Mouse (Mus musculus) kidney, adult 2 months (tissue): Measurements from ENCODE around the gene Hist1h4c. TPM values are rescaled to one million over a fixed set of nuclear protein-coding genes. Genes with fewer than 3 reads are reported as not detected.
"Not testable (repeated sequence)": the region's sequence is repeated elsewhere in the genome, so short reads cannot be mapped to it uniquely, and the experiment has no call there.

Source experiments
- DNase-seq: peaks from one replicate; pipeline ENCODE4 v3.0.0; 2021
- H3K27ac ChIP-seq: fragments of 200-500 bp; 2 replicates; pipeline ENCODE4 v1.5.1; 2012; ENCODE audit warnings: low read depth, low read length, control low read depth, inconsistent platforms; ENCODE audit not compliant: insufficient read depth
- H3K27me3 ChIP-seq: fragments of 200-500 bp; replicated peaks from 2 replicates; pipeline ENCODE4 v1.6.1; 2012; ENCODE audit warnings: mild to moderate bottlenecking, moderate library complexity, low read length, inconsistent platforms; ENCODE audit not compliant: control insufficient read depth, insufficient read depth
- H3K36me3 ChIP-seq: fragments of 200-500 bp; 2 replicates; pipeline ENCODE4 v1.6.1; 2012; ENCODE audit warnings: mild to moderate bottlenecking, moderate library complexity, low read length, inconsistent platforms; ENCODE audit not compliant: control insufficient read depth, insufficient read depth
- H3K4me1 ChIP-seq: fragments of 200-500 bp; 2 replicates; pipeline ENCODE4 v1.6.1; 2011; ENCODE audit warnings: low read length; ENCODE audit not compliant: control insufficient read depth, insufficient read depth
- H3K4me3 ChIP-seq: fragments of 200-500 bp; 2 replicates; pipeline ENCODE4 v1.5.1; 2011; ENCODE audit warnings: mild to moderate bottlenecking, low read depth, low read length, control low read depth; ENCODE audit not compliant: insufficient read depth
- CTCF ChIP-seq: fragments of 200-500 bp; conservative IDR thresholded peaks from 2 replicates; pipeline ENCODE4 v1.5.1; 2011; ENCODE audit warnings: low read depth, mild to moderate bottlenecking, control low read depth, low read length, moderate library complexity, mixed read lengths; ENCODE audit not compliant: insufficient read depth, insufficient read length
- POLR2A ChIP-seq: fragments of 200-500 bp; IDR thresholded peaks from one replicate; pipeline ENCODE4 v1.6.1; 2011; ENCODE audit warnings: low read depth, low read length, control low read depth
- WGBS: fragments of 180-500 bp; shearing (Covaris S2); methylation state at CpG from one replicate; pipeline ENCODE4 v1.1.7; 2018; 5-methylcytosine and 5-hydroxymethylcytosine counted together
- polyA plus RNA-seq: library from polyadenylated mRNA; depleted of rRNA; stranded (reverse); fragments of >200 nt; gene quantifications from 2 replicates; pipeline ENCODE4 v1.2.3, GENCODE M21; 2012

The Hist1h4c gene
- polyA plus RNA-seq, 1 experiment, result 9.4 TPM

- Histone ChIP-seq H3K27ac (peak overlapping the region; percentile 79), H3K27me3 (no peaks in the 10 kb centered on the region), H3K4me3 (peak overlapping the region; percentile 56), H3K4me1 (peaks cover 10% of the 10 kb centered on the region), H3K36me3 (no peaks in the 10 kb centered on the region; the same call in 1 of the 2 replicates)
- 34% methylated on average over 4 of the region's 4 CpGs for WGBS
- TF ChIP-seq CTCF, result no peak
- TF ChIP-seq POLR2A, result no peak
- DNase-seq, result no peak
Observed at GRCm38 (mm10) chr13:23685966-23686365, 12.3 kb downstream of the Hist1h4c start.

GRCm38 (mm10) chr13:23685121-23685861 is 13.0 kb downstream of the Hist1h4c start:
- WGBS, result 1% methylated on average over 15 of the region's 15 CpGs
- TF ChIP-seq CTCF, result no peak
- no peak for TF ChIP-seq POLR2A
- Histone ChIP-seq H3K36me3 (no peaks in the 10 kb centered on the region; the same call in 1 of the 2 replicates), H3K4me3 (peak overlapping the region; percentile 56), H3K4me1 (peaks cover 10% of the 10 kb centered on the region), H3K27ac (peak overlapping the region; percentile 79), H3K27me3 (no peaks in the 10 kb centered on the region)
- peak; percentile 49 for DNase-seq

GRCm38 (mm10) chr13:23684295-23684945 is 13.8 kb downstream of the Hist1h4c start:
- Histone ChIP-seq H3K4me1 (peaks cover 10% of the 10 kb centered on the region), H3K4me3 (peak overlapping the region; percentile 56), H3K27ac (peak overlapping the region; percentile 79)
- WGBS, result 0% methylated on average over 20 of the region's 37 CpGs
- not testable (repeated sequence) for H3K27me3 ChIP-seq, H3K36me3 ChIP-seq
- peak; percentile 82 for DNase-seq

GRCm38 (mm10) chr13:23683755-23684281 is 14.4 kb downstream of the Hist1h4c start, which contains the start of the genes Hist1h2ac and Hist1h2bc:
Gene Hist1h2ac, minus strand, starts transcription at chr13:23683948.
Gene Hist1h2bc, plus strand, starts transcription at chr13:23684199.
- Histone ChIP-seq H3K36me3 (no peaks in the 10 kb centered on the region), H3K27me3 (no peaks in the 10 kb centered on the region), H3K4me3 (peak within 1 kb of the TSS; percentile 90), H3K27ac (peak within 1 kb of the TSS; percentile 93), H3K4me1 (peaks cover 10% of the 10 kb centered on the region)
- no peak for TF ChIP-seq POLR2A
- TF ChIP-seq CTCF, result no peak
- under 1% methylated on average over 31 of the region's 32 CpGs for WGBS
- peak; percentile 97 for DNase-seq

GRCm38 (mm10) chr13:23682947-23683754 is 15.1 kb downstream of the Hist1h4c start:
- H3K27me3 ChIP-seq, DNase-seq, H3K27ac ChIP-seq, H3K4me1 ChIP-seq, H3K36me3 ChIP-seq: not testable (repeated sequence)
- WGBS, result 20% methylated on average over 16 of the region's 30 CpGs
- H3K4me3 ChIP-seq, result peak overlapping the region; percentile 22; the same call in 1 of the 2 replicates

GRCm38 (mm10) chr13:23682623-23682946 is 15.7 kb downstream of the Hist1h4c start:
- Histone ChIP-seq H3K27me3 (no peaks in the 10 kb centered on the region), H3K36me3 (no peaks in the 10 kb centered on the region), H3K27ac (no peak overlapping the region), H3K4me1 (peaks cover 3% of the 10 kb centered on the region; the same call in 1 of the 2 replicates), H3K4me3 (no peak overlapping the region)
- 89% methylated on average over 1 of the region's 1 CpGs for WGBS
- DNase-seq, result no peak
- TF ChIP-seq CTCF, result no peak
- TF ChIP-seq POLR2A, result no peak
